ENCODE assay signal across 9 mouse cellular contexts in genomic region chr10:103402171-103402570, GRCm38 (mm10). TPM values are rescaled to one million over a fixed set of nuclear protein-coding genes. Genes with fewer than 3 reads are reported as not detected.
DNase-seq lines count a peak whose midpoint lies in the region; ATAC-seq and TF ChIP-seq lines count a peak whose summit lies in the region.
"Had no signal": no experiment of that assay in that cellular context is flagged by ENCODE, and none has a peak within 500 bp of the region (broad histone marks: within the 10 kb centered on the region; RNA-seq: fewer than 3 reads in every experiment).

No protein-coding gene starts in this region.

- intact Hi-C loops in left cerebral cortex, adult 2 months (cut with DNase I): loop anchor here (1.0 kb wide), 1 partner anchor 148 kb away; no protein-coding TSS in a partner anchor

- DNase-seq in left cerebral cortex, adult 2 months (ENCODE audit: extremely low spot score in 1 of 2, low spot score in 2 of 2): peak in 1 of 2 experiments; percentile 19
- DNase-seq in left cerebral cortex, adult 8-10 months (ENCODE audit: low spot score in 2 of 2): no peak
- DNase-seq in R1 (ENCODE audit: low read depth, low spot score): peak; percentile 43
- peak; percentile 81 for DNase-seq in embryo, embryonic 10.5 days (ENCODE audit: low spot score)
- DNase-seq in right cerebral cortex, postnatal 10 days (ENCODE audit: low spot score in 2 of 2): no peak
- DNase-seq in kidney, postnatal 10 days: no peak

- H3K27ac ChIP-seq in left cerebral cortex, adult 2 months: no peak overlapping the region
- H3K27ac ChIP-seq: embryonic facial prominence, embryonic 15.5 days; limb, embryonic 12.5 days had no signal

- no peak overlapping the region for H3K4me3 ChIP-seq in left cerebral cortex, adult 2 months
- H3K4me3 ChIP-seq: embryonic facial prominence, embryonic 15.5 days; limb, embryonic 12.5 days had no signal

- ATAC-seq in megakaryocyte progenitor cell, adult 5-6 weeks (replicated peaks; ENCODE audit: poor library complexity): peak; percentile 75

- TF ChIP-seq CTCF in left cerebral cortex, adult 2 months (IDR thresholded peaks at IDR 0.05): peak; percentile 76

RNA-seq across cellular contexts. Expression of gene Slc6a15, which starts 34.6 kb away (rescaled TPM):
- total RNA-seq in left cerebral cortex, adult 2 months (2021): 10 to 100 TPM; 48.2 to 48.9 TPM
- 10 to 100 TPM; 53.6 to 58.4 (median 56.0) TPM for total RNA-seq in left cerebral cortex, adult 8-10 months (2022)
- 0.77 TPM in 1 of 2 replicates, not detected in the other for total RNA-seq in megakaryocyte progenitor cell, adult 5-6 weeks (2015)
- total RNA-seq in megakaryocyte progenitor cell, adult 5-6 weeks (2017): 0.27 and 0.58 TPM in 2 replicates

Comparison
In these comparisons a context has a peak if more than half of its experiments do, and no peak if none do; other contexts are left out.
1. DNase-seq: peak in R1 (single experiment) and embryo, embryonic 10.5 days (single experiment); none in left cerebral cortex, adult 8-10 months (0 of 2), right cerebral cortex, postnatal 10 days (0 of 2) and kidney, postnatal 10 days (single experiment).
2. RNA of gene Slc6a15, which starts 34.6 kb away (total RNA-seq): 53.6 to 58.4 TPM in left cerebral cortex, adult 8-10 months and 48.2 to 48.9 TPM in left cerebral cortex, adult 2 months; 0.27 to 0.77 TPM in megakaryocyte progenitor cell, adult 5-6 weeks; every median in the first group is over 10 times any median in the second.